Mouse (Mus musculus): ENCODE data around the gene Batf3. TPM values are rescaled to one million over a fixed set of nuclear protein-coding genes. Genes with fewer than 3 reads are reported as not detected.
A peak's percentile ranks its signal among the peaks of the same experiment; 100 is the strongest.

The Batf3 gene
- total and polyA plus RNA-seq, 2 experiments from 2014 or later: 1.6 to 4.9 TPM

DNA sequence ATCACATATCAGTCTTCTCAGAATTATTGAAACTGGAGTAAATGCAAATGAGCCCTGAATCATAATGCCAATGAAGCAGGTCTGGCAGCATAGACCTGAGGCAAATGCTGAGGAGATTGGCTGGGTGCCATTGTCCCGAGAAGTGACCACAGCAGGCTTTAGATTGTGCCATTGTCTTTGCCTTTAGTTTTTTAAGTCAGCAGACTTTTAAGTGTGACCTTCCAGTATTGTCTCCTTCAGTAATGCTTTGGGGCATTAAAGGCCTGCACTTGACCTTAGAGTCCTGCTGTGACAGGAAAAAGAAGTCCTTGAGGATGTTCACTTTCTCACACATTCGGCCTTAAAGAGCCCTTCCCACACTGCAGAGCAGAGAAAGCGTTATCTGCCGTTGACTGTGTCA is 27.4 kb upstream of the Batf3 start:
- DNase-seq (ENCODE audit: low spot score): no peak
- H3K27me3 ChIP-seq (ENCODE audit: insufficient read depth, low read length): no peaks in the 10 kb centered on the region
- no peak overlapping the region for H3K27ac ChIP-seq (ENCODE audit: low read depth, low read length)
- no peak overlapping the region for H3K9ac ChIP-seq (replicated peaks; ENCODE audit: low read length, poor library complexity, severe bottlenecking)
- H3K9me3 ChIP-seq (ENCODE audit: low read length): no peaks in the 10 kb centered on the region
- H3K4me2 ChIP-seq (ENCODE audit: low read depth, low read length, poor library complexity, severe bottlenecking): no peak overlapping the region
- ATAC-seq (ENCODE audit: low FRiP score): no peak
- no peaks in the 10 kb centered on the region for H3K4me1 ChIP-seq (ENCODE audit: insufficient read depth, low read length)
- no peaks in the 10 kb centered on the region for H3K36me3 ChIP-seq (ENCODE audit: insufficient read depth, low read length)
- H3K4me3 ChIP-seq (ENCODE audit: low read depth, low read length): no peak overlapping the region
- WGBS: 81% methylated on average over 4 of the region's 4 CpGs
- TF ChIP-seq CTCF (IDR thresholded peaks at IDR 0.05): no peak

DNA sequence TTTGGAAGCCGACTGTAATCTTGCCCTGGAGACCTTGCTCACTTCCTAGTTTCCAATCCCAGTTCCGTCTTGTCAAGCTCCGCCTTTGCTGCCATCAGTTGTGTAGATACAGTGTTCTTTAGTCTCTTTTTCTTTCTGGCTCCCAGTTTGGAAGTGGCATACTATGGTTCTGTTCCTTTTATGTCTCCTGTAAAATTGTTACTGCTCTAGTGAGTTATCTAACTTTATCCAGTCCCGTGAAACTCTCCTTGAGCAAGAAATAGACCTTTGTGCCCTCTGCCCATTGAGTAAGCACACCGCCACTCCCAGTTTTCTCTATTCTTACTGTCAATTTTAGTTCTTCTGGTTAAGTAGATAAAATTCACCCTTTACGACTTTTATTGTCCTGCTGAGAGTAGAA is 26.0 kb upstream of the Batf3 start:
- no peak for TF ChIP-seq CTCF (IDR thresholded peaks at IDR 0.05)
- no peak overlapping the region for H3K27ac ChIP-seq (ENCODE audit: low read depth, low read length)
- H3K4me3 ChIP-seq (ENCODE audit: low read depth, low read length): no peak overlapping the region
- H3K36me3 ChIP-seq (ENCODE audit: insufficient read depth, low read length): no peaks in the 10 kb centered on the region
- H3K27me3 ChIP-seq (ENCODE audit: insufficient read depth, low read length): no peaks in the 10 kb centered on the region
- H3K4me2 ChIP-seq (ENCODE audit: low read depth, low read length, poor library complexity, severe bottlenecking): no peak overlapping the region
- no peaks in the 10 kb centered on the region for H3K9me3 ChIP-seq (ENCODE audit: low read length)
- ATAC-seq (ENCODE audit: low FRiP score): no peak
- WGBS: 91% methylated on average over 6 of the region's 6 CpGs
- no peak overlapping the region for H3K9ac ChIP-seq (replicated peaks; ENCODE audit: low read length, poor library complexity, severe bottlenecking)
- no peaks in the 10 kb centered on the region for H3K4me1 ChIP-seq (ENCODE audit: insufficient read depth, low read length)
- no peak for DNase-seq (ENCODE audit: low spot score)

DNA sequence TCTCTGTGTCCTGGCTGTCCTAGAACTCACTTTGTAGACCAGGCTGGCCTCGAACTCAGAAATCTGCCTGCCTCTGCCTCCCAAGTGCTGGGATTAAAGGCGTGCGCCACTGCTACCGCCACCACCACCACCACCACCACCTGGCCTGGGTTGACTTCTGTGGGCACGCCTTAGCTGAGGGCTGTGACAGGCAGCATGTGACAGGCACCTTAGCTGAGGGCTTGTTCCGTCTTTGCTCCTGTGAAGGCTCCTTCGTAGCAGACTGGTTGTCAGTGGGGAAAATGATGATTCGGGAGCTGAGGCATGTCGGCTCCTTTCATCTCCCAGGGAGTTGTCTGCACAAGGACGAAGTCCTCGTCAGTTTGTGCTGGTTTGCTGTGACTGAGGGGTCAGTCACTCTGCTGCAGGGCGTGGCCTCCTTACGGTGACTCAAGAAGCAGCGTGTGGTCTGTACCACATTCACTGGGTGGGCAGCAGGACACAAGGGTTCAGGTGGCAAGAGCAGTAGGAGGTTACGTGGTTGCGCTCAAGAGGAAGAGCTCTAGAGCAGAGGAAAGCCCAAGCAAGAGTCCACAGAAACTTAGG is 25.2 kb upstream of the Batf3 start:
- H3K27me3 ChIP-seq (ENCODE audit: insufficient read depth, low read length): no peaks in the 10 kb centered on the region
- 92% methylated on average over 16 of the region's 16 CpGs for WGBS
- H3K27ac ChIP-seq (ENCODE audit: low read depth, low read length): no peak overlapping the region
- no peaks in the 10 kb centered on the region for H3K36me3 ChIP-seq (ENCODE audit: insufficient read depth, low read length)
- H3K4me1 ChIP-seq (ENCODE audit: insufficient read depth, low read length): no peaks in the 10 kb centered on the region
- no peak for TF ChIP-seq CTCF (IDR thresholded peaks at IDR 0.05)
- no peak overlapping the region for H3K9ac ChIP-seq (replicated peaks; ENCODE audit: low read length, poor library complexity, severe bottlenecking)
- H3K4me2 ChIP-seq (ENCODE audit: low read depth, low read length, poor library complexity, severe bottlenecking): no peak overlapping the region
- no peak for ATAC-seq (ENCODE audit: low FRiP score)
- H3K9me3 ChIP-seq (ENCODE audit: low read length): no peaks in the 10 kb centered on the region
- DNase-seq (ENCODE audit: low spot score): no peak
- no peak overlapping the region for H3K4me3 ChIP-seq (ENCODE audit: low read depth, low read length)

DNA sequence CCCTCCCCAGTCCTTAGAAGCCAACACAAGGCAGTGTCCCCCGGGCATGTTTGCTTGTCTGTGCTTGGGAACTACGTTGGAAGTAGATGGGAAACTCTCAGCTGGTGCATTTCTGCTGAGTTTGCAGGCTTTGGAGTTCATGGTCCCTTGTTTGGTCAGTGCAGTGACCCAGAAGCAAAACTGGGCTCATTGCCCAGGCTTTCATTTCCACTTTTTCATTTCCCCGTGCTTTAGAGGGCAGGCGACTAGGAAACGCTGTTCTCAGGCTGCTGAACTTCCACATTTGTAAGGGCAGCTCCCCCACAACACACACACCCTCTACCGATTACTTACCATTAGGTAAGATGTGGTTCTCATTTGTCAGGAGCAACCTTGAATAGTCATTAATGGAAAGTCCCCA is 24.6 kb upstream of the Batf3 start:
- Histone ChIP-seq H3K27ac (ENCODE audit: low read depth, low read length) (no peak overlapping the region), H3K27me3 (ENCODE audit: insufficient read depth, low read length) (no peaks in the 10 kb centered on the region), H3K9me3 (ENCODE audit: low read length) (no peaks in the 10 kb centered on the region), H3K9ac (replicated peaks; ENCODE audit: low read length, poor library complexity, severe bottlenecking) (no peak overlapping the region), H3K36me3 (ENCODE audit: insufficient read depth, low read length) (no peaks in the 10 kb centered on the region), H3K4me3 (ENCODE audit: low read depth, low read length) (no peak overlapping the region), H3K4me2 (ENCODE audit: low read depth, low read length, poor library complexity, severe bottlenecking) (no peak overlapping the region), H3K4me1 (ENCODE audit: insufficient read depth, low read length) (no peaks in the 10 kb centered on the region)
- DNase-seq (ENCODE audit: low spot score) (peak; percentile 20), ATAC-seq (ENCODE audit: low FRiP score) (no peak)
- no peak for TF ChIP-seq CTCF (IDR thresholded peaks at IDR 0.05)
- WGBS: 78% methylated on average over 6 of the region's 6 CpGs

DNA sequence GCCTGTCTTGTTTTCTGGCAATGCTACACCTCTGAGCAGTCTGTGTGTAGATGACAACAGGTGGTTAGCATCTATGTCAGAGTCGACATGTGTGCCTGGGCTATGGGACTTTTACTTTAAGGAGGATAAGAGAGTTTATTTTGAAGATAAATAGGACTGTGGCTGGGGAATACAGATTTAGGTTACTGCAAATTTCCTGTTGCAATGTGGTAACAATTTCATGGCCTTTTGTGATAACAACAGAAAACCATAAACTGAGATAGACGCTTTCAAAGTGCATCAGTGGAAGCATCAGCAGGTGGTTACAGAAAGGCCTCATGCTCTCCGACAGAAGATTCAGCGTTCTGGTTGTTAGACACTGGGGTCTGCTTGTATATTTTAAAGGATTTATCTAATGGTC is 24.2 kb upstream of the Batf3 start:
- no peak for TF ChIP-seq CTCF (IDR thresholded peaks at IDR 0.05)
- Histone ChIP-seq H3K27ac (ENCODE audit: low read depth, low read length) (no peak overlapping the region), H3K4me2 (ENCODE audit: low read depth, low read length, poor library complexity, severe bottlenecking) (no peak overlapping the region), H3K9me3 (ENCODE audit: low read length) (no peaks in the 10 kb centered on the region), H3K9ac (replicated peaks; ENCODE audit: low read length, poor library complexity, severe bottlenecking) (no peak overlapping the region), H3K27me3 (ENCODE audit: insufficient read depth, low read length) (no peaks in the 10 kb centered on the region), H3K36me3 (ENCODE audit: insufficient read depth, low read length) (no peaks in the 10 kb centered on the region), H3K4me3 (ENCODE audit: low read depth, low read length) (no peak overlapping the region), H3K4me1 (ENCODE audit: insufficient read depth, low read length) (no peaks in the 10 kb centered on the region)
- DNase-seq (ENCODE audit: low spot score) (no peak), ATAC-seq (ENCODE audit: low FRiP score) (no peak)
- WGBS: 91% methylated on average over 4 of the region's 4 CpGs

DNA sequence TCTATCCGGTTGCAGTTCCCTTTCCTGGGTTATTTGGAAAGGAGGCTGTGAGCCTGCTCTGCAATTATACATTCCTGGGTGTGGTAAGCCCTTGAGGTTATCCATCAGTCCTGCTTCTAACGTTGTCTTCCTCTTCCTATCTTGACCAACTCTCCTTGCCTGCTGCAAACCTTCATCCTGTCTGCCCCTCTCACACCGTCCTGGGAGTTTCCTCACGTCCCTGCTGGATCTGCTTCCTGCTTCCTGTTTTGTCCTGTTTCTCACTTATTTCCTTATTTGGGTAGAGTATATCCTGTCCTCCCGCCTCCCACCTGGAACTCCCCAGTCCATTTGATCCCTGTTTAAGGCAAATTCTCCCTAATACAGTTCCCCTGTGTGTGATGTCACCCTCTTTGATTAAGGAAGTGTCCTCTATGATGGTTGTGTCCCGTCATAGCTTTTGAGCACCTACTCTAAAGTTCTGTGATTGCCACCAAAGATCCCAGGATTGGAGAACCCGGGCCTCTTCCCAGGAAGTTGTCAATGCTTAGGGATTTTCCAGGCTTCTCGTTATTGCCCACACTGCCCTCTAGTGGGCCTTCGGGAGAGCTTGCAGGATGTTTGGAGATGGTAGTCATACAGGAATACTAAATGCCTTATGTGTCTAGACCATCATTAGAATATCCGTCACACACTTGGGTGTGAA is 22.3 kb upstream of the Batf3 start:
- Histone ChIP-seq H3K4me3 (ENCODE audit: low read depth, low read length) (no peak overlapping the region), H3K27me3 (ENCODE audit: insufficient read depth, low read length) (no peaks in the 10 kb centered on the region), H3K4me1 (ENCODE audit: insufficient read depth, low read length) (no peaks in the 10 kb centered on the region), H3K27ac (ENCODE audit: low read depth, low read length) (no peak overlapping the region), H3K36me3 (ENCODE audit: insufficient read depth, low read length) (no peaks in the 10 kb centered on the region), H3K4me2 (ENCODE audit: low read depth, low read length, poor library complexity, severe bottlenecking) (no peak overlapping the region), H3K9me3 (ENCODE audit: low read length) (no peaks in the 10 kb centered on the region), H3K9ac (replicated peaks; ENCODE audit: low read length, poor library complexity, severe bottlenecking) (no peak overlapping the region)
- ATAC-seq (ENCODE audit: low FRiP score): no peak
- peak; percentile 87 for TF ChIP-seq CTCF (IDR thresholded peaks at IDR 0.05)
- WGBS: 62% methylated on average over 10 of the region's 10 CpGs
- peak; percentile 79 for DNase-seq (ENCODE audit: low spot score)
